Mouse (Mus musculus): ENCODE data around the gene Cdh13.

Cdh13 gene

GRCm38 (mm10) chr8:118803168-118803567 is 519.6 kb downstream of the Cdh13 start:
- no peak for DNase-seq (ENCODE audit: low spot score)

GRCm38 (mm10) chr8:118809660-118810059 is 526.1 kb downstream of the Cdh13 start:
- DNase-seq (ENCODE audit: low spot score) = no peak

GRCm38 (mm10) chr8:118815055-118815454 is 531.5 kb downstream of the Cdh13 start:
- DNase-seq (ENCODE audit: low spot score) = no peak

GRCm38 (mm10) chr8:118826761-118827160 is 543.2 kb downstream of the Cdh13 start:
- no peak for DNase-seq (ENCODE audit: low spot score)

GRCm38 (mm10) chr8:118827726-118828125 is 544.2 kb downstream of the Cdh13 start:
- no peak for DNase-seq (ENCODE audit: low spot score)

- no peak for DNase-seq (ENCODE audit: low spot score)
Observed at GRCm38 (mm10) chr8:118830291-118830690, 546.8 kb downstream of the Cdh13 start.

GRCm38 (mm10) chr8:118831026-118831425 is 547.5 kb downstream of the Cdh13 start:
- no peak for DNase-seq (ENCODE audit: low spot score)

GRCm38 (mm10) chr8:118838801-118839200 is 555.3 kb downstream of the Cdh13 start:
- no peak for DNase-seq (ENCODE audit: low spot score)

- no peak for DNase-seq (ENCODE audit: low spot score)
Observed at GRCm38 (mm10) chr8:118845690-118846089, 562.2 kb downstream of the Cdh13 start.

GRCm38 (mm10) chr8:118848021-118848420 is 564.5 kb downstream of the Cdh13 start:
- no peak for DNase-seq (ENCODE audit: low spot score)

GRCm38 (mm10) chr8:118849515-118849914 is 566.0 kb downstream of the Cdh13 start:
- DNase-seq (ENCODE audit: low spot score) = no peak

GRCm38 (mm10) chr8:118850381-118850780 is 566.8 kb downstream of the Cdh13 start:
- DNase-seq (ENCODE audit: low spot score) = no peak

GRCm38 (mm10) chr8:118851361-118851760 is 567.8 kb downstream of the Cdh13 start:
- DNase-seq (ENCODE audit: low spot score) = no peak

GRCm38 (mm10) chr8:118852861-118853260 is 569.3 kb downstream of the Cdh13 start:
- DNase-seq (ENCODE audit: low spot score) = no peak

GRCm38 (mm10) chr8:118854656-118855055 is 571.1 kb downstream of the Cdh13 start:
- no peak for DNase-seq (ENCODE audit: low spot score)

- DNase-seq (ENCODE audit: low spot score) = no peak
Observed at GRCm38 (mm10) chr8:118866332-118866731, 582.8 kb downstream of the Cdh13 start.

GRCm38 (mm10) chr8:118870711-118871110 is 587.2 kb downstream of the Cdh13 start:
- DNase-seq (ENCODE audit: low spot score) = no peak

GRCm38 (mm10) chr8:118879939-118880825 is 596.6 kb downstream of the Cdh13 start:
- no peak for DNase-seq (ENCODE audit: low spot score)

GRCm38 (mm10) chr8:118884296-118884695 is 600.8 kb downstream of the Cdh13 start:
- no peak for DNase-seq (ENCODE audit: low spot score)

- no peak for DNase-seq (ENCODE audit: low spot score)
Observed at GRCm38 (mm10) chr8:118884988-118885387, 601.5 kb downstream of the Cdh13 start.

- no peak for DNase-seq (ENCODE audit: low spot score)
Observed at GRCm38 (mm10) chr8:118902402-118902801, 618.9 kb downstream of the Cdh13 start.

- no peak for DNase-seq (ENCODE audit: low spot score)
Observed at GRCm38 (mm10) chr8:118916513-118916912, 633.0 kb downstream of the Cdh13 start.

- DNase-seq (ENCODE audit: low spot score) = no peak
Observed at GRCm38 (mm10) chr8:118937412-118937811, 653.9 kb downstream of the Cdh13 start.

GRCm38 (mm10) chr8:118938025-118938424 is 654.5 kb downstream of the Cdh13 start:
- DNase-seq (ENCODE audit: low spot score) = no peak

Data from urinary bladder, postnatal 10 days (tissue).